Mouse (Mus musculus): ENCODE measurements around the gene Tmtc3.

GRCm38 (mm10) chr10:100486701-100487096 lies 451 bp downstream of the Tmtc3 start:
- TF ChIP-seq REST (IDR thresholded peaks at IDR 0.05; ENCODE audit: insufficient read depth, insufficient read length), result no peak
- no peak for TF ChIP-seq POLR2A (IDR thresholded peaks at IDR 0.05; ENCODE audit: insufficient read length, low read depth)
- TF ChIP-seq USF1 (IDR thresholded peaks at IDR 0.05; ENCODE audit: low read depth), result no peak
- no peak for TF ChIP-seq E2F4 (IDR thresholded peaks at IDR 0.05; ENCODE audit: insufficient read depth)
- TF ChIP-seq MYOD1 (IDR thresholded peaks at IDR 0.05; ENCODE audit: control insufficient read depth in 1 of 3, insufficient read length in 2 of 3, low read depth in 2 of 3), result no peak
- no peak for TF ChIP-seq POLR2AphosphoS2 (IDR thresholded peaks at IDR 0.05; ENCODE audit: insufficient read length, low read depth)
- TF ChIP-seq MAX (IDR thresholded peaks at IDR 0.05; ENCODE audit: low read depth), result no peak
- TF ChIP-seq TCF12 (IDR thresholded peaks at IDR 0.05; ENCODE audit: insufficient read depth, poor library complexity, severe bottlenecking), result no peak
- no peak for TF ChIP-seq TCF3 (IDR thresholded peaks at IDR 0.05; ENCODE audit: insufficient read length, low read depth)
- no peak for TF ChIP-seq CEBPB (IDR thresholded peaks at IDR 0.05; ENCODE audit: insufficient read depth, poor library complexity, severe bottlenecking)

Data from myocyte (in vitro differentiated cells).